Mouse (Mus musculus) megakaryocyte, adult 5-6 weeks (primary cell): ENCODE results near the gene Sema3g. TPM values are rescaled to one million over a fixed set of nuclear protein-coding genes. Genes with fewer than 3 reads are reported as not detected.

ENCODE experiments used
- ATAC-seq: 2 replicates; pipeline ENCODE4 v1.8.0; 2016; ENCODE audit warnings: mild to moderate bottlenecking, inconsistent platforms; ENCODE audit not compliant: poor library complexity, severe bottlenecking
- total RNA-seq, 2 experiments: library from RNA; stranded (forward) in 1 of 2; stranded (reverse) in 1 of 2; fragments of 153-499, 151-499 nt in 1 of 2; fragments of 221-1000, 200-1000 nt in 1 of 2; gene quantifications; 2 replicates each; pipeline versions ENCODE4 v1.2.3 to v1.2.4; 2015 to 2017

Sema3g gene
- total RNA-seq, 2 experiments from 2014 or later = not detected

GRCm38 (mm10) chr14:31269456-31270100 lies 51.9 kb downstream of the Sema3g start:
- no peak; the same call in 1 of the 2 replicates for ATAC-seq

- ATAC-seq = no peak
These were observed 53.5 kb downstream of the Sema3g start for GRCm38 (mm10) chr14:31271121-31271520.

DNA sequence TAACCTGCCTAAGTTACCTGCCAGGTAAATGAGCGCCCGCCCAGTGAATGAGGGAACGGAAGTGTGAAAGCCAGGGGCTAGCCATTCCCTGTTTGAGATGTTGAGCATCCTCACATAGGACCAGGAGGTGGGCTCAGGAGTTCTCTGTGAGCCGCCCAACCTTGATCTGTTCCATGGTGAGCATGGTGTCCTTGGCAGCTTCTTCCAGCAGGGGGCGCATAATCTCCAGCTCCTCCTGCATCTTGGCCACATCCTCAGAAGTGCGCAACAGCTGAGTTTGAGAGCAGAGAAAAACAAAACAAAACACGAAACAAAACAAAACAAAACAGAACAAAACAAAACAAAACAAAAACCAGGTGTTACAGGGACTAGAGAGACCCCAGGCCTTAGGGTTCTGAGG lies 54.5 kb downstream of the Sema3g start:
- ATAC-seq = peak; percentile 88

Other genes with a start within 250 kb of the Sema3g start
- 22.8 and 32.1 TPM in 2 replicates for gene Glt8d1, start 216.5 kb upstream of the Sema3g start, total RNA-seq (2015)
- 20.2 and 28.3 TPM in 2 replicates for gene Glt8d1, start 216.5 kb upstream of the Sema3g start, total RNA-seq (2017)
- gene Spcs1, start 216.2 kb upstream of the Sema3g start, total RNA-seq (2015) = 179 and 205 TPM in 2 replicates
- 80.1 and 82.1 TPM in 2 replicates for gene Spcs1, start 216.2 kb upstream of the Sema3g start, total RNA-seq (2017)
- gene Pbrm1, start 198.7 kb upstream of the Sema3g start, total RNA-seq (2015) = 73.6 and 77.6 TPM in 2 replicates
- 63.1 and 71.9 TPM in 2 replicates for gene Pbrm1, start 198.7 kb upstream of the Sema3g start, total RNA-seq (2017)
- 45.8 and 55.3 TPM in 2 replicates for gene Gnl3, start 198.7 kb upstream of the Sema3g start, total RNA-seq (2015)
- 48.6 and 60.6 TPM in 2 replicates for gene Gnl3, start 198.7 kb upstream of the Sema3g start, total RNA-seq (2017)
- gene Smim4, start 88.9 kb upstream of the Sema3g start, total RNA-seq (2015) = 65.2 and 73.3 TPM in 2 replicates
- gene Smim4, start 88.9 kb upstream of the Sema3g start, total RNA-seq (2017) = 34.8 and 42.5 TPM in 2 replicates
- gene Nt5dc2, start 86.8 kb upstream of the Sema3g start, total RNA-seq (2015) = 20.6 and 21.0 TPM in 2 replicates
- 24.1 and 29.0 TPM in 2 replicates for gene Nt5dc2, start 86.8 kb upstream of the Sema3g start, total RNA-seq (2017)
- 0.27 TPM in 1 of 2 replicates, not detected in the other for gene Stab1, start 49.2 kb upstream of the Sema3g start, total RNA-seq (2015)
- gene Stab1, start 49.2 kb upstream of the Sema3g start, total RNA-seq (2017) = 0.40 and 1.0 TPM in 2 replicates
- 0.71 TPM in 1 of 2 replicates, not detected in the other for gene Tnnc1, start 9.5 kb upstream of the Sema3g start, total RNA-seq (2015)
- gene Tnnc1, start 9.5 kb upstream of the Sema3g start, total RNA-seq (2017) = not detected in 2 replicates
- 74.8 and 95.0 TPM in 2 replicates for gene Nisch, start 914 bp upstream of the Sema3g start, total RNA-seq (2015)
- gene Nisch, start 914 bp upstream of the Sema3g start, total RNA-seq (2017) = 65.6 and 79.0 TPM in 2 replicates
- 12.5 and 14.3 TPM in 2 replicates for gene Phf7, start 33.5 kb downstream of the Sema3g start, total RNA-seq (2015)
- 9.8 and 13.4 TPM in 2 replicates for gene Phf7, start 33.5 kb downstream of the Sema3g start, total RNA-seq (2017)
- gene Bap1, start 33.6 kb downstream of the Sema3g start, total RNA-seq (2015) = 14.0 and 15.6 TPM in 2 replicates
- 30.4 and 31.8 TPM in 2 replicates for gene Bap1, start 33.6 kb downstream of the Sema3g start, total RNA-seq (2017)
- 0.05 TPM in 1 of 2 replicates, not detected in the other for gene Dnah1, start 106.0 kb downstream of the Sema3g start, total RNA-seq (2015)
- gene Dnah1, start 106.0 kb downstream of the Sema3g start, total RNA-seq (2017) = under 0.01 TPM in 1 of 2 replicates, not detected in the other
- gene Capn7, start 118.8 kb downstream of the Sema3g start, total RNA-seq (2015) = 45.3 and 48.0 TPM in 2 replicates
- 51.3 and 56.5 TPM in 2 replicates for gene Capn7, start 118.8 kb downstream of the Sema3g start, total RNA-seq (2017)
- gene Sh3bp5, start 218.2 kb downstream of the Sema3g start, total RNA-seq (2015) = 52.3 and 52.8 TPM in 2 replicates
- gene Sh3bp5, start 218.2 kb downstream of the Sema3g start, total RNA-seq (2017) = 26.4 and 36.1 TPM in 2 replicates